Mouse (Mus musculus) heart, postnatal 0 days (tissue): ENCODE data around the gene Acvrl1. TPM values are rescaled to one million over a fixed set of nuclear protein-coding genes. Genes with fewer than 3 reads are reported as not detected.
A peak's percentile ranks its signal among the peaks of the same experiment; 100 is the strongest.

Experiments
- ATAC-seq: fragments of 200-750 bp; cut with Nextera tagmentation; 2 replicates; pipeline ENCODE4 v1.8.0; 2017; ENCODE audit warnings: low read depth, moderate number of reproducible peaks, moderate library complexity; ENCODE audit not compliant: insufficient read depth
- DNase-seq: peaks from one replicate; pipeline ENCODE4 v3.0.0-alpha.2; 2016; ENCODE audit warnings: low spot score
- H3K27ac ChIP-seq: fragments of 300-500 bp; sonication (generic); 2 replicates; pipeline ENCODE4 v1.5.1; 2014; ENCODE audit warnings: low read depth, mild to moderate bottlenecking
- H3K27me3 ChIP-seq: fragments of 300-500 bp; sonication (generic); 2 replicates; pipeline ENCODE4 v1.6.1; 2014; ENCODE audit warnings: low read length, mixed read lengths; ENCODE audit not compliant: control insufficient read depth, insufficient read depth
- H3K36me3 ChIP-seq: fragments of 300-500 bp; sonication (generic); replicated peaks from 2 replicates; pipeline ENCODE4 v1.6.1; 2014; ENCODE audit warnings: low read length, mixed read lengths; ENCODE audit not compliant: control insufficient read depth, insufficient read depth
- H3K4me1 ChIP-seq: fragments of 300-500 bp; sonication (generic); 2 replicates; pipeline ENCODE4 v1.6.1; 2014; ENCODE audit warnings: antibody characterized with exemption; ENCODE audit not compliant: control insufficient read depth, insufficient read depth
- H3K4me2 ChIP-seq: fragments of 300-500 bp; sonication (generic); 2 replicates; pipeline ENCODE4 v1.6.1; 2014; ENCODE audit warnings: low read depth, mild to moderate bottlenecking, low read length, moderate library complexity
- H3K4me3 ChIP-seq: fragments of 300-500 bp; sonication (generic); 2 replicates; pipeline ENCODE4 v1.5.1; 2014; ENCODE audit warnings: low read depth, low read length
- H3K9ac ChIP-seq: fragments of 300-500 bp; sonication (generic); replicated peaks from 2 replicates; pipeline ENCODE4 v1.6.1; 2014; ENCODE audit warnings: low read depth, low read length, mixed read lengths
- H3K9me3 ChIP-seq: fragments of 300-500 bp; sonication (generic); replicated peaks from 2 replicates; pipeline ENCODE4 v1.6.1; 2016; ENCODE audit warnings: low read length; ENCODE audit not compliant: control insufficient read depth
- CTCF ChIP-seq: IDR thresholded peaks from 2 replicates; pipeline ENCODE4 v1.5.1; 2016; ENCODE audit warnings: antibody characterized with exemption, control low read depth, low read depth
- EP300 ChIP-seq: IDR thresholded peaks from 2 replicates; pipeline ENCODE4 v1.6.1; 2016; ENCODE audit warnings: antibody characterized with exemption, low read depth
- WGBS: fragments of 180-500 bp; shearing (Covaris S2); extraction: QIAGEN DNeasy Blood & Tissue Kit; methylation state at CpG from one replicate; pipeline ENCODE4 v1.1.7; 2014; 5-methylcytosine and 5-hydroxymethylcytosine counted together
- polyA plus RNA-seq: library from polyadenylated mRNA; unstranded; fragments of >200 nt; fragmentation: Nextera tagmentation; extraction: Ambion mirVana; gene quantifications from 2 replicates; pipeline ENCODE4 v1.2.1, GENCODE M21; 2015
- total RNA-seq: library from RNA; depleted of rRNA; stranded (reverse); fragments of >200 nt; gene quantifications from 2 replicates; pipeline ENCODE4 v1.2.3, GENCODE M21; 2014; ENCODE audit warnings: low replicate concordance; rRNA removed

Acvrl1 gene
- 18.6 and 36.0 TPM in 2 replicates for total RNA-seq
- 9.3 and 10.4 TPM in 2 replicates for polyA plus RNA-seq

DNA sequence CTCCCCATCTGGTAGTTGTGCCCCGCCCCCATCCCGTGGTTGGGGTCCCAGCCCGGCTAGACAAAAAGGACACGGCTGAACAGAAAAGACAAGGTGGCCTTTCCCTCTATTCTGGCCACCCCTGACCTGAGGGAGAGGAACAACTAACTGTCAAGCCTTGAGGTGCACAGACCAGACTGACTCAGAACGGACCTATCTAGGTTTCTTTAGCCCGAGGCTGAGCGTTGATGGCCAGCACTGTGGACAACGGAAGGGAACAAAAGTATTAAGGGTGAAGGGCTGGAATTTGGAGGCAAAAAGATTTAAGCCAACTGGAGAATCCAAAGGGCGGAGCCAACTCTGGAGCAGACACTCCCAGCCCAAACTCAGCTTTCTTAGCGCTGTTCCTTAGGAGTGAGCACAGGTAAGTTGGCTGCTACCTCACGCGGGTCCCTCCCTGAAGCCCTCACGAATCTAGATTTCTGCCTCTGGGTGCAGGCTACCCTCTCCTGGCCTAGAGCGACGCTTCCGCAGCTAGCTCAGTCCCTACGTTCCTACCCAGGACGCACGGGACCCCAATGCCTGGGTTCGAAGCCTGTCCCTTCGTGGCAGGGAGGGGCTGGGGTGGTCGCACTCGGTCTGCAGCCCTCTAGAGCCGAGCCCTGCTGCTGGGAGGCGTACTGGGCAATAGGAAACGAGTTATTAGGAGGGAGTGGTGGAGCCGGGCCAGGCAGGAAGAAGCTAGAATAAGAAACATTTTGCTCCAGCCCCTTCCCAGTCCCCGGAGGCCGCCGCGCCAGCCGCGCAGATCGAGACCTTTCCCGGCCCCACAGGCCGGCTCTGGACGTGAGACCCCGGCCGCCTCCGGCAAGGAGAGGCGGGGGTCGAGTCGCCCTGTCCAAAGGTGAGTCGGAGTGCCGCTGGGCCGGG is at the start of gene Acvrl1:
TSS of gene Acvrl1 (plus strand) at position 342 of the 909 bp plus-strand sequence.
- Histone ChIP-seq H3K9ac (peak within 1 kb of the TSS; percentile 68), H3K4me2 (peak within 1 kb of the TSS; percentile 77), H3K36me3 (no peaks in the 10 kb centered on the region), H3K27ac (peak within 1 kb of the TSS; percentile 70), H3K4me3 (peak within 1 kb of the TSS; percentile 65), H3K27me3 (peaks cover 35% of the 10 kb centered on the region), H3K9me3 (no peaks in the 10 kb centered on the region), H3K4me1 (peaks cover 20% of the 10 kb centered on the region)
- DNase-seq (no peak), ATAC-seq (peak; percentile 23; the same call in 1 of the 2 replicates)
- 7% methylated on average over 46 of the region's 46 CpGs for WGBS
- TF ChIP-seq CTCF (no peak), EP300 (no peak)

DNA sequence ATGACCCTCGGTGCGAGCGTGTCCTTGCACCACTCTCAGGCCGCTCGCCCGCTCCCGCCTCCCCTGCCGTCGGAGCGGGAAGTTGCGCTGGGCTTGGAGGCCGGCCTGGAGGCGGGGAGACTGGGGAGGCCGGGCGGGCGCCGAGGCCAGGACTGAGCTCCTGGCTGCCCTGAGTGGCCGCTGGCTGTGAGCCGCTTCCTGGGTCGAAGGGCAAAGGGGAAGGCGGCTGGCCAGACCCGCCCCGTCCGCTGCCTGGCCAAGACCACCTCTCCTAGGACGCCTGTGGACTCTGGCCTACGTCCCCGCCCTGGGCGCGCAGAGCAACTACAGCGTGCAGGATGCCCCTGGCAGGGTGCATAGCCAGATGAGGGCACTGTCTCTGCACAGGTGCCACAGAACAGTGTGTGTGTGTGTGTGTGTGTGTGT is 49.6 kb upstream of the Acvrl1 start:
- TF ChIP-seq CTCF (no peak; the same call in 1 of the 2 replicates), EP300 (no peak)

GRCm38 (mm10) chr15:101080031-101080520 is 48.2 kb upstream of the Acvrl1 start:
- peaks cover 40% of the 10 kb centered on the region for H3K27me3 ChIP-seq
- TF ChIP-seq EP300: no peak
- TF ChIP-seq CTCF: no peak
- ATAC-seq: no peak
- no peak overlapping the region for H3K27ac ChIP-seq
- no peaks in the 10 kb centered on the region for H3K36me3 ChIP-seq
- no peak for DNase-seq
- H3K9ac ChIP-seq: no peak overlapping the region
- WGBS: 83% methylated on average over 9 of the region's 9 CpGs
- H3K4me2 ChIP-seq: no peak overlapping the region
- no peaks in the 10 kb centered on the region for H3K9me3 ChIP-seq
- H3K4me1 ChIP-seq: no peaks in the 10 kb centered on the region
- no peak overlapping the region for H3K4me3 ChIP-seq

More for the DNA sequence above, 49.6 kb upstream of the Acvrl1 start:
- H3K4me1 ChIP-seq: no peaks in the 10 kb centered on the region
- peak overlapping the region; percentile 63 for H3K4me3 ChIP-seq
- no peaks in the 10 kb centered on the region for H3K9me3 ChIP-seq
- peak overlapping the region; percentile 74; the same call in 1 of the 2 replicates for H3K9ac ChIP-seq
- ATAC-seq: peak; percentile 80
- H3K27ac ChIP-seq: peak overlapping the region; percentile 69
- H3K36me3 ChIP-seq: no peaks in the 10 kb centered on the region
- H3K27me3 ChIP-seq: peaks cover 40% of the 10 kb centered on the region
- peak overlapping the region; percentile 91 for H3K4me2 ChIP-seq
- DNase-seq: peak; percentile 50
- WGBS: under 1% methylated on average over 24 of the region's 30 CpGs

GRCm38 (mm10) chr15:101081035-101081548 is 47.2 kb upstream of the Acvrl1 start:
- 67% methylated on average over 7 of the region's 7 CpGs for WGBS
- no peak overlapping the region for H3K27ac ChIP-seq
- H3K4me3 ChIP-seq: no peak overlapping the region
- ATAC-seq: no peak
- H3K9ac ChIP-seq: no peak overlapping the region
- no peaks in the 10 kb centered on the region for H3K4me1 ChIP-seq
- no peak overlapping the region for H3K4me2 ChIP-seq
- TF ChIP-seq EP300 (no peak), CTCF (no peak)
- H3K27me3 ChIP-seq: peaks cover 33% of the 10 kb centered on the region
- DNase-seq: no peak
- H3K36me3 ChIP-seq: no peaks in the 10 kb centered on the region
- no peaks in the 10 kb centered on the region for H3K9me3 ChIP-seq

DNA sequence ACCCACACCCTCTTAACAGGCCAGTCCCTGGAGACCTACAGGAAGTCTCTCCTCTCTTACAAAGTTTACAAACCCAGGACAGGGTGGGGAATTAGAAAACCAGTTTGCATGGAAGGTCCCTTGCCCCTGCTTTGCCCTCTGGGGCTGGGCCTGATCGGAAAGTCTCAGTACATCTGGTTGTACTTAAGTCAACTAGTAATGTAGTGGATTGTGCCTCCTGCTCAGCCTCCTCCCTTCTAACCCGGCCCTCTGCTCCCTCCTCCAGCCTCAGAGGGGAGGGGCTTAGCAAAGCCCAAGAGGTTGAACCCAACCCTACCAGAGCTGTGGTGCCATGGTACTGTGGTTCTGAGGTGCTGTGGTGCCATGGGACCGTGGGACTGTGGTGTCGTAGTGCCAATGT is 46.1 kb upstream of the Acvrl1 start:
- WGBS: 55% methylated on average over 4 of the region's 4 CpGs
- no peaks in the 10 kb centered on the region for H3K4me1 ChIP-seq
- H3K9ac ChIP-seq: no peak overlapping the region
- no peak for DNase-seq
- TF ChIP-seq CTCF (no peak), EP300 (no peak)
- H3K27me3 ChIP-seq: peaks cover 22% of the 10 kb centered on the region
- ATAC-seq: no peak
- no peak overlapping the region for H3K27ac ChIP-seq
- no peaks in the 10 kb centered on the region for H3K9me3 ChIP-seq
- no peak overlapping the region for H3K4me2 ChIP-seq
- no peaks in the 10 kb centered on the region for H3K36me3 ChIP-seq
- no peak overlapping the region for H3K4me3 ChIP-seq
